Mouse (Mus musculus) forebrain, embryonic 10.5 days (tissue): ENCODE data around the gene Olfr731. TPM values are rescaled to one million over a fixed set of nuclear protein-coding genes. Genes with fewer than 3 reads are reported as not detected.

ENCODE experiments used
- DNase-seq: peaks from one replicate; pipeline ENCODE4 v3.0.0-alpha.2; 2017; ENCODE audit warnings: low spot score; ENCODE audit errors: extremely low spot score
- H3K27ac ChIP-seq: fragments of 300-500 bp; sonication (generic); 2 replicates; pipeline ENCODE4 v1.5.1; 2016; ENCODE audit warnings: mild to moderate bottlenecking
- H3K27me3 ChIP-seq: fragments of 300-500 bp; sonication (generic); 2 replicates; pipeline ENCODE4 v1.6.1; 2016; ENCODE audit warnings: mild to moderate bottlenecking; ENCODE audit not compliant: poor library complexity, severe bottlenecking
- H3K36me3 ChIP-seq: fragments of 300-500 bp; sonication (generic); replicated peaks from 2 replicates; pipeline ENCODE4 v1.6.1; 2016; ENCODE audit warnings: mild to moderate bottlenecking, moderate library complexity
- H3K4me1 ChIP-seq: fragments of 300-500 bp; sonication (generic); 2 replicates; pipeline ENCODE4 v1.6.1; 2016
- H3K4me3 ChIP-seq: fragments of 300-500 bp; sonication (generic); 2 replicates; pipeline ENCODE4 v1.5.1; 2016; ENCODE audit warnings: mild to moderate bottlenecking, moderate library complexity
- H3K9me3 ChIP-seq: fragments of 300-500 bp; sonication (generic); 2 replicates; pipeline ENCODE4 v1.6.1; 2016; ENCODE audit warnings: mild to moderate bottlenecking, moderate library complexity
- WGBS: fragments of 180-500 bp; shearing (Covaris S2); methylation state at CpG from one replicate; pipeline ENCODE4 v1.1.7; 2016; 5-methylcytosine and 5-hydroxymethylcytosine counted together
- polyA plus RNA-seq: library from polyadenylated mRNA; unstranded; fragments of >200 nt; fragmentation: Nextera tagmentation; extraction: Ambion mirVana; gene quantifications from 2 replicates; pipeline ENCODE4 v1.2.1, GENCODE M21; 2016

Olfr731 gene
- polyA plus RNA-seq = not detected in 2 replicates

- Histone ChIP-seq H3K4me1 (no peaks in the 10 kb centered on the region), H3K4me3 (no peak within 1 kb of the TSS), H3K27me3 (no peaks in the 10 kb centered on the region), H3K9me3 (no peaks in the 10 kb centered on the region), H3K36me3 (no peaks in the 10 kb centered on the region), H3K27ac (no peak within 1 kb of the TSS)
- WGBS = 88% methylated on average over 4 of the region's 4 CpGs
- DNase-seq = no peak
Measured at GRCm38 (mm10) chr14:50241766-50242165, at the start of gene Olfr731. Olfr731 (minus strand) TSS chr14:50241866.

DNA sequence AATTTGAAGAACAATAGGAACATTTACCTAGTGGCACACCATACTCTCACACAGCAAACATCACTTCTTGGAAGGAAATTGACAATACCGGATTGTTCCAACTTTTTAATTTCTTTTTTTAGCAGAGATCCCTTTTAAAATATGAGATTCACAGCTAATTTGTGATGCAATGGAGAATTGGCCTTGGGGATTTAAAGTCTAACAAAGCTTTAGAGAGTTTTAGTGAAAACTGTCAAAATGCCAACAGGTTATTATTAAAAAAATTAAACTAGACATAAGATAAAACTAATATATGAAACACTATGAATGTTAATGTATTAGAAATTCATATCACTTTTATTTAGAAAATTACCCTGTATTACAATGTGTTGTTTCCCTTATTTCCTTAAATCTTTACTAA, 42.4 kb upstream of the Olfr731 start, which contains the start of gene Olfr732:
Olfr732 (minus strand) TSS at position 101 of the 400 bp plus-strand sequence.
- 85% methylated on average over 1 of the region's 1 CpGs for WGBS
- Histone ChIP-seq H3K9me3 (no peaks in the 10 kb centered on the region), H3K27ac (no peak within 1 kb of the TSS), H3K36me3 (no peaks in the 10 kb centered on the region), H3K27me3 (no peaks in the 10 kb centered on the region), H3K4me1 (no peaks in the 10 kb centered on the region), H3K4me3 (no peak within 1 kb of the TSS)
- DNase-seq = no peak

DNA sequence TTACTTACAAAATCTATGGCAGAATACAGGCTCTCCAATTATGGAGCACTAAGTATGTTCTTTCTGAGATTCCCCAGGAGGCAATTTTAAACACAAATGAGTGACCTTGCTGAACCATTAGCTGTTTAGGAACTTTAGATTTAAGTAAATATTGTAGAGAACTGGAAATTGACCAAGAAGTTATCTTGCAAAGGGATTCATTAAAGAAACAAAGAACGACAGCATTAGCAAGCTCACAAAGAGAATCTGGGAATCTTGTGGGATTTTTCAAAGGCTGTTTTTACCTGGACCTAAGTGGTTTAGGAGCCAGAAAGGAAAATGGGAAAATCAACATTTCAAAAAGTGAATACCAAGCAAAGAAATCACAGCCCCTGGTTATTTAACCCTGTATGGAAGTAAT, 53.6 kb downstream of the Olfr731 start, which contains the start of gene Olfr730:
Olfr730 (minus strand) TSS at position 101 of the 400 bp plus-strand sequence.
- Histone ChIP-seq H3K4me3 (no peak within 1 kb of the TSS), H3K4me1 (no peaks in the 10 kb centered on the region), H3K36me3 (no peaks in the 10 kb centered on the region), H3K9me3 (no peaks in the 10 kb centered on the region; the same call in 1 of the 2 replicates), H3K27ac (no peak within 1 kb of the TSS), H3K27me3 (no peaks in the 10 kb centered on the region)
- WGBS = 65% methylated on average over 1 of the region's 1 CpGs
- DNase-seq = no peak

Other genes starting within 250 kb of the Olfr731 start
- not detected in 2 replicates for gene Olfr725, start 201.5 kb downstream of the Olfr731 start, polyA plus RNA-seq
- not detected in 2 replicates for gene Olfr726, start 150.9 kb downstream of the Olfr731 start, polyA plus RNA-seq
- gene Olfr727, start 118.7 kb downstream of the Olfr731 start, polyA plus RNA-seq = not detected in 2 replicates
- not detected in 2 replicates for gene Olfr728, start 99.2 kb downstream of the Olfr731 start, polyA plus RNA-seq
- gene Olfr729, start 89.0 kb downstream of the Olfr731 start, polyA plus RNA-seq = not detected in 2 replicates
- gene Olfr730, start 53.7 kb downstream of the Olfr731 start, polyA plus RNA-seq = not detected in 2 replicates
- gene Olfr732, start 42.3 kb upstream of the Olfr731 start, polyA plus RNA-seq = not detected in 2 replicates
- gene Olfr733, start 59.7 kb upstream of the Olfr731 start, polyA plus RNA-seq = not detected in 2 replicates
- not detected in 2 replicates for gene Olfr734, start 84.9 kb upstream of the Olfr731 start, polyA plus RNA-seq
- gene Olfr735, start 107.0 kb upstream of the Olfr731 start, polyA plus RNA-seq = not detected in 2 replicates
- not detected in 2 replicates for gene Tlr11, start 116.0 kb upstream of the Olfr731 start, polyA plus RNA-seq
- not detected in 2 replicates for gene Olfr736, start 139.3 kb upstream of the Olfr731 start, polyA plus RNA-seq
- gene Olfr738, start 165.7 kb upstream of the Olfr731 start, polyA plus RNA-seq = not detected in 2 replicates
- not detected in 2 replicates for gene Olfr739, start 176.8 kb upstream of the Olfr731 start, polyA plus RNA-seq
- not detected in 2 replicates for gene Olfr740, start 203.7 kb upstream of the Olfr731 start, polyA plus RNA-seq
- gene Olfr741, start 230.9 kb upstream of the Olfr731 start, polyA plus RNA-seq = not detected in 2 replicates